Mouse (Mus musculus) spleen, adult 10 weeks (tissue): Measurements from ENCODE around the gene Csrp2. TPM values are rescaled to one million over a fixed set of nuclear protein-coding genes. Genes with fewer than 3 reads are reported as not detected.

Experiments
- polyA plus RNA-seq: library from polyadenylated mRNA; stranded (reverse); fragments of 350-450 nt; fragmentation: Illumina TruSeq; extraction: RNeasy Lipid Tissue Mini Kit (QIAGEN cat#74804); gene quantifications from one replicate; pipeline ENCODE4 v1.2.3, GENCODE M21; 2015; ENCODE audit warnings: low replicate concordance; ENCODE audit not compliant: insufficient read depth

Csrp2 gene
- 22.5 TPM for polyA plus RNA-seq

DNA sequence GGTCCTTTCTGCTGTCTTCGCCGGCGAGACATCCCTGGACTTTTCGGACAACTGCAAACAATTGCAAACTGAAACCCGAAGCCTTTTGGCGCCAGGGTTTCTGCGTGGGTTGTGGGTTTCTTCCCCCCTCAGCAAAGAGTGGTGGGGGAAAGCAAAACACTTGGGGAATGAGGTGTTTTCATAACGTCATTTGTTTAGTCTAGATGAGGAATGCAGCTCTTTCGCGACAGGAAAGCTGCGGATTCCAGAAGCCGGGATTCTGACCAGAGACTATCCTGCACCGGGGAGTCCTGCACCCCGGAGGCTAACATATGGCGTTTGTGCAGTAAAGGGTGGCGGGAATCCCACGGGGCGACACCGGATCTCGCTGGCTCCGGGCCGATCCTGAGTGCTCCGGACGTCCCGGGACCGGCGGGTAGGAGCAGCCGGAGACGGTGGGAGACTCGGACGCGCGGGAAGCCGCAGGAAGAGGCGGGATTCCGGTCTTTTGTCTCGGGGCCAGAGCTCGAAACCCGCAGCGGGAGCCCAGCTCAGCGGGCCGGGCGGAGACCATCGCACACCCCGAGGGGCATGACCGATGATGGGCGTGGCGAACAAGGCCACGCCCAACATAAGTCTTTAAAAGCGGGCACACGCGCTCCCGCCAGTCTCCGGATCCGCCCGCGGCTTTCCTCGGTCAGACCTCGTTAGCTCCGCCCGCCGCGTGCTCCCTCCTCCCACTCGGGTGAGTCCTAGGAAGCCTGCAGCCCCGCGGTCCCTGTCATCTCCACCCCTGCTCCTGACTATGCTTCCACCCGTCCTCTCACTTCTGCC is at the start of gene Csrp2:
Csrp2 (plus strand) TSS at position 259 of the 813 bp plus-strand sequence.

Other genes with a start within 250 kb of the Csrp2 start
- gene E2f7, start 174.3 kb upstream of the Csrp2 start, polyA plus RNA-seq = 1.3 TPM
- 53.5 TPM for gene Zdhhc17, start 90.4 kb downstream of the Csrp2 start, polyA plus RNA-seq
- 63.2 TPM for gene Osbpl8, start 245.0 kb downstream of the Csrp2 start, polyA plus RNA-seq